Mouse (Mus musculus): ENCODE measurements around the gene Dhx35.

Gene Dhx35

GRCm38 (mm10) chr2:158794494-158795004 lies at the start of gene Dhx35:
TSS of gene Dhx35 (plus strand) at chr2:158794807.
- DNase-seq (ENCODE audit: low read depth): peak; percentile 89

DNA sequence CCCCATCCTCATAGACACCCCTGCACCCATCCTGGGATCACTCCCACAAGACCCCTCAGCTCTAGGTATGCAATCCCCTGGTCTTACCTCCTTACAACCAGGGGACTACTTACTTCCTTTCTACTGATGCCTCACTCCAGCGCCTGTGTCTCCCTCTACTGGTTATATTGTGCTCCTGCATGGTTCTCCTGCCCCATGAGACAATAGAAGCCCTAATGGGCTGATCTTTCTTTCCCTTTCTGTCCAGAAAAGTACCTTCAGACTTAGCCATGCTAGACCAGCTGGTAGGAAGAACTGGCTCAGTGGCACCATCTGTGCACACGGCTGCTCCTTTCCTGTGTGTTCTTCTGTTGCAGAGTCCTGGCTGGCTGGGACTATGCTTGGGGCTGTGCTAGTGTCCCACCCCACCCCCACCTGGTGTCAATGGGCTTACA lies 49.5 kb upstream of the Dhx35 start:
- DNase-seq (ENCODE audit: low read depth): peak; percentile 43

DNA sequence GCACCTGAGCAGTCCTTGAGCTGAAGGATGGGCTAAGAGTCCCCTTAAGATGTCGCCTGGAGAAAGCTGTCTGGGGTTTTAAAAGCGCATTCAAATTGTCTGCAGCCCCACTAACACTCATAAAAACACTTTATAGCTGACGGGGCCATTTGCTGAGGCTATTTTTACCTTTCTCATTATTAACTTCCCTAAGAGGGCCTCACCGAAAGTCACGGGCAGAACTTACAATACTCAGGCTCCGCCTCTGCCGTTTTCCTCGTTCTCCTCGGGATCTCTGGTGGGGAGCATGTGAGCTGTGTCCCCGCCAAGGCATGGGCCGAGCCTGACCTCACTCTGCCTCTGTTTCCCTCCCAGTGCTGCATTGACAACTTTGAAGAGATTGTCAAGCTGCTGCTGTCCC lies 48.4 kb upstream of the Dhx35 start:
- DNase-seq (ENCODE audit: low read depth): no peak

DNA sequence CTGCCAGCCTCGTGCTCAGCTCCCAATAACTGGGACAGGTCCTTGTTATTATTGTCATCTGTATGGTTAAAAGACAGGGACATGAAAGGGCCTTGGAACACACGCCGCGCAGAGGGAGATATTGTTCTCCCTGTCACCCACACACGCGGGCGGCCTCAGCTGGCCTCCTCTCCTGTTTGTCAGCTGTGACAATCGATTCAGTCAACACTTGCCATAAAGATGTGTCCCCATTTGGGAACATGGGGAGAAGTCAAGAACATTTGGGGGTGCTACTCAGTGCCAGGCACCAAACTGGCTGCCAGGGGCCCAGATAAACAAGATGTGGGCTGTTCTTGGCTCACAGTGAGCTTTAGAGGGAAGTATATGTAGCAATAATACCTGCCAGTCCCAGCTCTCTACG lies 45.2 kb upstream of the Dhx35 start:
- no peak for DNase-seq (ENCODE audit: low read depth)

GRCm38 (mm10) chr2:158760231-158760630 lies 34.4 kb upstream of the Dhx35 start:
- no peak for DNase-seq (ENCODE audit: low read depth)

DNA sequence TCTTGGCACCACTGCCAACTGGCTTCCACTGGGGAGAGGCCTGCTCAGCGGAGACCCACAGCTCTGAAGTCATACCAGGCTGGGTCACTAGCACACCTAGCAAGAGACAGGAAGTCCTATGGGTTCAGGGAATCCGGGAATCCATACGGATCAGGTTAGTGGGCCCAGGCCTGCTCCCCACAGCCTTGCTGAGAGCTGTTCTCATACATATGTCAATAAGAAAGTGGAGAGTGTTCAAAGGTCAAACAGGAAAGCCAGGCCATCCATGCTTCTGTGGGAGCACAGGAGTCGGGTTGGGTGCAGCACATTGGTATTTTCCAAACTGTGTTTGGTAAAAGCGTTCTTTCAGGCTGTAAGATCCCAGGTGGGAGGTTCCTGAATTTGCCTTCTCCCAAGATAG lies 32.3 kb upstream of the Dhx35 start:
- no peak for DNase-seq (ENCODE audit: low read depth)

DNA sequence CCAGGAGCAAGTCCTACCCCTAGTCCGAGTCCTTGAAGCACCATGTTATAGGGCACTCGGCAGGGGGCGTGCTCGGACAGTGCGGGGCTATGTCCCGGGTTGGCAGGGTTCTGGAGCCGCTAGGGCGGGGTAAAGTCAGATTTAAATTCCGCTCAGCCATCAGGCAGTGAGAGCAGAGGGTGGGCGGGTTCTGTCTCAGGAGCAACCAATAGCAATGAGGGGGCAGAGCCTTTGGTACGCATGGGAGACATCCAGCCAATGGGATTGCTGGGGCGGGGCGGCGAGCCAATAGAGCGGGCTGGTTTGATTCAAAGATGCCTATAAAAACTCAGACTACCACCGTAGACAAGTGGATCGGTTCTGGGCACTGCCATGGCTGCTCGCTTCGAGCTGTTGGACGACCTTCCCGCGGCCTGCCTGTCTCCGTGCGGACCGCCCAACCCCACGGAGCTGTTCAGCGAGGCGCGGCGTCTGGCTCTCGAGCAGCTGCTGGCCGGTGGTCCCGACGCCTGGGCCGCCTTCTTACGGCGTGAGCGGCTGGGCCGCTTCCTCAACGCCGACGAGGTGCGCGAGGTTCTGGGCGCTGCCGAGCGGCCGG lies 26.8 kb upstream of the Dhx35 start, which contains the start of gene Fam83d:
Gene Fam83d (plus strand): TSS at position 352 of the 598 bp plus-strand sequence.
- DNase-seq (ENCODE audit: low read depth): peak; percentile 94

- DNase-seq (ENCODE audit: low read depth): peak; percentile 29
Observed at GRCm38 (mm10) chr2:158768350-158768749, 26.3 kb upstream of the Dhx35 start.

GRCm38 (mm10) chr2:158768771-158769170 lies 25.8 kb upstream of the Dhx35 start:
- peak; percentile 8 for DNase-seq (ENCODE audit: low read depth)

DNA sequence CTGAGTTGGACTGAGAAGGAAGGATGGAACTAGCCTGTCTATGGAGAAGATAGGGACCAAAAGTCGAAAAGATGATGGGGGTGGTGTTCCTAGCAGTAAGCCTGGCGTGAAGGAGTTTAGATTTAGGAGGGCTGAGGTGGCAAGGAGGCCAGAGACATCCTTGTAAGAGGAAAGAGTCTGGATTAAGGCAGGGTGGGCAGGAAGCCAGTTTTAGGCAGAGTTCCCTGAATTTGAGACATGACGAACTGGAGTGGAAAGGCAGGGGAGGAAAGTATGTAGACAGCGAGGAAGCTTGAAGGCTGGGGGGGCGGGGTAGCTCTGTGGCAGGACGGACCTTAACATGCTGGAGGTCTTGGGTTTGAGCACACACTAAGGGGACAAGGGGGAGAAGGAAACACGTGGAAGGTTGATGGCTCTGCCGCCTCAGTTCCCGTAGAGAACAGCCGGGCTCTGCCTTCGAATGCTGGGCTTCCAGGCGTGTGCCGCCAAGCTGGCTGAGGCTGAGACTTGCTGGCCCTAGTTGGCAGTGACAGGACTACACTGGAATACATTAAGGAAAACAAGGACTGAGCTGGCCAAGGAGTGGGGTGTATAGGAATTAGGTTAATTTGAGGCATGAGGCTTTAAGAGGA lies 24.4 kb upstream of the Dhx35 start:
- DNase-seq (ENCODE audit: low read depth): no peak

- no peak for DNase-seq (ENCODE audit: low read depth)
Observed at GRCm38 (mm10) chr2:158771066-158771763, 23.4 kb upstream of the Dhx35 start.

DNA sequence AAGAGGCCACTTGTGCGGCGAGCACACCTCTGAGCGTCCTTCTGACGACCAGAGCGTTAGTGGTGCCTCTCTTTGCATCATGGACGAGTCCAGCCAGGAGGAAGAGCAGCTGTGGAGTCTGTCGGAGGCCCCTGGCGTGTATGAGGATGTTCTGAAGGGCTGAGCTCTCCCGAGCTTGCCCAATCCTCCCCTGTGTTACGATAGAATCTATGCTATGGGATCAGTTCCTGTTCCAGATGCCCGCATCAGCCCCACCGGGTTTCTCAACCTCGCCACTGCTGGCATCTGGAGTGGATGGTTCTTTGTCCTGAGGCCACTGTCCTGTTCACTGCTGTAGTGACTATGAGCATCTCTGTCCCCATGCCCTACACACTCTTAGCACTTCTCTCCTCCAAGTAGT lies 21.8 kb upstream of the Dhx35 start:
- DNase-seq (ENCODE audit: low read depth): no peak

- no peak for DNase-seq (ENCODE audit: low read depth)
Observed at GRCm38 (mm10) chr2:158774886-158775285, 19.7 kb upstream of the Dhx35 start.

DNA sequence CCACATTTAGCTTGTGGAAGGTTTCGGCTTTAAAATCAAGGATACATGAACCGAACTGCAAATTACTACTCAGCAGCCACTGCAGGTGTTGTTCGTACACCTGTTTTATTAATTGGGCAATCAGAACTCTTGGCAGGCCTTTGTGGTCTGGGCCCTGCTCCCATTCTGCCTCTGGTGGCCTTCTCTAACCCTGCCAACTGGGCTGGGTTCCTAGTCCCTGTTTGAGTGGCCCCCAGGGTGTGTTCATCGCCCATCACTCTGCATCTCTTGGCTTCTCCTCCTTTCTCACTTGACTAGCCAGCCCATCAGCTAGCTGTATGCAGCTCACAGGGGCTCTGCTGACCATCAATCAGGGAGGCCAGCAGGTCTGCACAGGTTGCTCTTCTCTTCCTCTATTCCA lies 17.9 kb upstream of the Dhx35 start:
- no peak for DNase-seq (ENCODE audit: low read depth)

GRCm38 (mm10) chr2:158777490-158777889 lies 17.1 kb upstream of the Dhx35 start:
- DNase-seq (ENCODE audit: low read depth): no peak

- no peak for DNase-seq (ENCODE audit: low read depth)
Observed at GRCm38 (mm10) chr2:158778349-158778748, 16.3 kb upstream of the Dhx35 start.

DNA sequence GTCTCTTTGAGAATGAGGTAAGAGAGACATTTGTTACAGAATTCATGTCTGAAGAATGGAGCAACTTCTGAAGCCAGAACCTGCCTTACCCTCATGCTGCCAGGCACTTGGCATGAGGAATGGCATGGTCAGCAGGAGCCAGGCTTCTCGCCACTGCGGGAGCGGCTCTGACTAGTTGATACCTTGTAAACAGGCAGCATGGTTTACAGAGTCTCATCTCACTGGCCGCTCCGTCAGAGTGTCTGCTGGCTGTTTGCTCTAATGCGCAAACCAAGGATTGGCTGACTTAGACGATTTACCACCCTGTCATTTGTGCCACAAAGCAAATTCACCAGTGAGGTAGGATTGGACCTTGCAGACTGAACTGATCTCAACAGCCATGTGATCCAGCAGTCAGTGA lies 13.5 kb upstream of the Dhx35 start:
- DNase-seq (ENCODE audit: low read depth): no peak

- no peak for DNase-seq (ENCODE audit: low read depth)
Observed at GRCm38 (mm10) chr2:158786927-158787795, 7.4 kb upstream of the Dhx35 start.

DNA sequence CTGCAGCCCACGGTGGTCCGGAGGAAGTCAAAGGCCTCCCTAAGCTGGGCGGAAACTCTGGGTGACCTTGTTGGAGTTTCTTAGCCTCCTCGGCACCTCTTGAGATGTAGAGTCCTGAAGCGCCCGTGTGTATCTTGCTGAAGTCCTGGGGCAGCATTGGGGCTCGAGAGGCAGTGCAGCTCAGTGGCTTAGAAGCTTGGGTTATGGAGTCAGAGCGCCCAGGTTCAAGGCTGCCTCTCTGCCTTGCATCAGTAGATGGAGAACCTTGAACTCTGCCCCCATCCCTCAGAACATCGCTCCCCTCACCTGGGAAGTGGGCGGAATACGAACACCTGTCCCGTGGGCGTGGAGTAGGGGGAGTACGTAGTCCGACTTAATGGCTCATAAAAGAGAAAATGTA lies 436 bp downstream of the Dhx35 start:
- no peak for DNase-seq (ENCODE audit: low read depth)

DNA sequence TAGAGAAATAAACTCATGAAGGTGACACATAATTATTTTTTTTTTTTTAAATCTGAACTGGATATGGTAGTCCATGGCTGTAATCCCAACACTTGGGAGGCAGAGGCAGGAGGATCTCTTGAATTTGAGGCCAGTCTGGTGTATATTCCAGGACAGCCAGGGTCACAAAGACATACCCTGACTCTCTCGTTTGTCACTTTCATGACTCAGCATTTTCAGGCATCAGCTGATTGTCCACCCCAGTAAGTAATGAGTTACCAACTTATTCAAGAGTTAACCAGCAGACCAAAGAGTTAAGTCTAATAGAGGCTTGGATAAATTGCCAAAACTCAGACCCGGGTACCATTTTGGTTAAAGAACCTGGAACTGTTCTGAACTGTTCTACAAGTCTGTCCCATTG lies 1.3 kb downstream of the Dhx35 start:
- no peak for DNase-seq (ENCODE audit: low read depth)

DNA sequence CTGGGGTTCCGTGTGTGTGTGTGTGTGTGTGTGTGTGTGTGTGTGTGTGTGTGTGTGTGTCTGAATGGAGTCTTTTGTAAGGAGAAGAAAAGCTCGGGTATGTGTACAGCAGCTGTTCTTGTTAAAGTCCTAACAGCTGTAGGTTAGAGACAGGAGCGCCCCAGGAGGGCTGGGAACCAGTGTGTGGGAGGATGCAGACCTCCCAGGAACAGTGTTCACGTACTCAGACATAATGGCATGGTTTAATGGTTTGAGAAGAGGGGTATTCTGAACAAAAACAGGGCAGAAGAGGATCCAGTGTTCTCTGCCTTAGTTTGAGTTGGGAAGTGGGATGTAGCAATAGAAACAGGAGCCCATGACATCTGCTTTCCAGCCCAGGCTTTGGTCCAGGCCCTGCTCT lies 4.7 kb downstream of the Dhx35 start:
- DNase-seq (ENCODE audit: low read depth): no peak

DNA sequence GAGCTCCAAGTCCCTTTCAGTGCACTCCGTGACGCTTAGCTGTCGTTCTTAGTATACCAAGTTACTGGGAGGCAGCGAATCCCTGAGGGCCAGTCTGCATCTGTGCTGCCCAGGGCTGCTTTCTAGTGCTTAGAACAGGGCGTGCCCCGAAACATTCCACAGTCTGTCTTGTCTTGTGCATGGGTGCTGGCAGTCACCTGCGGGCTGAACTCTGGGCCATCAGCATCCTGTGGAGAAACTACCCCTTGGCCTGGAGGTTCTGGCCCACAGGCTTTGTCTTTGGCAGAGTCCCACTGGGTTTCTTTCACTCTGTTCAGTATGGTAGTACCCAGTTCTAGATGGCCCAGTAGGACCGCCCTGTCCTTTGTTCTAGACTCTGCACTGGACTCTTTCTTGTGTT lies 6.2 kb downstream of the Dhx35 start:
- DNase-seq (ENCODE audit: low read depth): no peak

Data from c-Kit-positive CD71-negative TER-119-negative erythroid progenitor cells, embryonic 14.5 days (primary cell).